Mouse (Mus musculus) kidney, postnatal 36 days (tissue): ENCODE results near the gene Olfr1457.

ENCODE experiments used
- DNase-seq, 2 experiments: peaks; one replicate each; pipeline ENCODE4 v3.0.0; 2021 to 2022; ENCODE audit warnings: mixed read lengths in 2 of 2

The Olfr1457 gene

GRCm38 (mm10) chr19:13097791-13098190 lies at the start of gene Olfr1457:
Gene Olfr1457, minus strand, starts transcription at chr19:13097891.
- DNase-seq, result no peak

- DNase-seq, result no peak
Measured at GRCm38 (mm10) chr19:13106675-13107074, 9.0 kb upstream of the Olfr1457 start, which contains the start of gene Olfr1458. Gene Olfr1458, minus strand, starts transcription at chr19:13106775.

- no peak for DNase-seq
Measured at GRCm38 (mm10) chr19:13093908-13094307, 3.8 kb downstream of the Olfr1457 start.

- no peak for DNase-seq
Measured at GRCm38 (mm10) chr19:13060310-13060709, 37.4 kb downstream of the Olfr1457 start, which contains the start of gene Olfr1454. Gene Olfr1454, plus strand, starts transcription at chr19:13060610.
